Mouse (Mus musculus) heart, embryonic 15.5 days (tissue): Measurements from ENCODE around the gene Zfp773. TPM values are rescaled to one million over a fixed set of nuclear protein-coding genes. Genes with fewer than 3 reads are reported as not detected.

Source experiments
- ATAC-seq: fragments of 200-750 bp; cut with Nextera tagmentation; replicated peaks from 2 replicates; pipeline ENCODE4 v1.8.0; 2017; ENCODE audit warnings: low read depth, moderate TSS enrichment; ENCODE audit not compliant: insufficient number of reproducible peaks, insufficient read depth, low FRiP score
- H3K27ac ChIP-seq: fragments of 300-500 bp; sonication (generic); 2 replicates; pipeline ENCODE4 v1.5.1; 2015; ENCODE audit warnings: mild to moderate bottlenecking, inconsistent platforms
- H3K27me3 ChIP-seq: fragments of 300-500 bp; sonication (generic); 2 replicates; pipeline ENCODE4 v1.6.1; 2015; ENCODE audit warnings: inconsistent platforms
- H3K36me3 ChIP-seq: fragments of 300-500 bp; sonication (generic); 2 replicates; pipeline ENCODE4 v1.6.1; 2015; ENCODE audit warnings: mild to moderate bottlenecking, inconsistent platforms
- H3K4me1 ChIP-seq: fragments of 300-500 bp; sonication (generic); replicated peaks from 2 replicates; pipeline ENCODE4 v1.6.1; 2015; ENCODE audit warnings: inconsistent platforms
- H3K4me2 ChIP-seq: fragments of 300-500 bp; sonication (generic); 2 replicates; pipeline ENCODE4 v1.6.1; 2015; ENCODE audit warnings: inconsistent platforms, mild to moderate bottlenecking, moderate library complexity
- H3K4me3 ChIP-seq: fragments of 300-500 bp; sonication (generic); 2 replicates; pipeline ENCODE4 v1.5.1; 2015; ENCODE audit warnings: mild to moderate bottlenecking, inconsistent platforms
- H3K9ac ChIP-seq: fragments of 300-500 bp; sonication (generic); 2 replicates; pipeline ENCODE4 v1.6.1; 2015; ENCODE audit warnings: mild to moderate bottlenecking, inconsistent platforms
- H3K9me3 ChIP-seq: fragments of 300-500 bp; sonication (generic); replicated peaks from 2 replicates; pipeline ENCODE4 v1.6.1; 2016; ENCODE audit warnings: inconsistent platforms
- WGBS: fragments of 180-500 bp; shearing (Covaris S2); methylation state at CpG from one replicate; pipeline ENCODE4 v1.1.7; 2015; ENCODE audit warnings: mixed read lengths; 5-methylcytosine and 5-hydroxymethylcytosine counted together
- polyA plus RNA-seq: library from polyadenylated mRNA; unstranded; fragments of >200 nt; fragmentation: Nextera tagmentation; extraction: Ambion mirVana; gene quantifications from 2 replicates; pipeline ENCODE4 v1.2.1, GENCODE M21; 2015

The Zfp773 gene
- polyA plus RNA-seq, 1 experiment from 2014 or later: 0.81 TPM

- 88% methylated on average over 7 of the region's 7 CpGs for WGBS
- no peaks in the 10 kb centered on the region for H3K4me1 ChIP-seq
- no peak for ATAC-seq
- no peaks in the 10 kb centered on the region for H3K36me3 ChIP-seq
- no peaks in the 10 kb centered on the region for H3K27me3 ChIP-seq
- H3K4me2 ChIP-seq: no peak overlapping the region
- no peak overlapping the region for H3K9ac ChIP-seq
- H3K9me3 ChIP-seq: no peaks in the 10 kb centered on the region
- H3K4me3 ChIP-seq: no peak overlapping the region
- no peak overlapping the region for H3K27ac ChIP-seq
Measured at GRCm38 (mm10) chr7:7108501-7108900, 28.1 kb downstream of the Zfp773 start.

Other genes with a start within 250 kb of the Zfp773 start
- gene Aurkc, start 141.5 kb downstream of the Zfp773 start, polyA plus RNA-seq: not detected in 2 replicates
- 6.0 and 7.6 TPM in 2 replicates for gene Zfp954, start 15.3 kb downstream of the Zfp773 start, polyA plus RNA-seq
- gene Zfp418, start 34.6 kb upstream of the Zfp773 start, polyA plus RNA-seq: 0.92 and 1.5 TPM in 2 replicates
- 4.2 and 4.7 TPM in 2 replicates for gene Zfp772, start 73.2 kb upstream of the Zfp773 start, polyA plus RNA-seq
- gene Vmn2r29, start 110.6 kb upstream of the Zfp773 start, polyA plus RNA-seq: 0.16 and 0.43 TPM in 2 replicates
- gene Gm45844, start 141.5 kb upstream of the Zfp773 start, polyA plus RNA-seq: 3.4 and 3.6 TPM in 2 replicates
- 45.5 and 50.0 TPM in 2 replicates for gene Clcn4, start 164.1 kb upstream of the Zfp773 start, polyA plus RNA-seq
- 0.03 TPM in 1 of 2 replicates, not detected in the other for gene Vmn2r30, start 200.9 kb upstream of the Zfp773 start, polyA plus RNA-seq
- not detected in 2 replicates for gene Gm45783, start 237.8 kb upstream of the Zfp773 start, polyA plus RNA-seq